Mouse (Mus musculus) ovary, postnatal 14 days (tissue): Measurements from ENCODE around the gene Cenpt.

Source experiments
- DNase-seq: peaks from one replicate; pipeline ENCODE4 v3.0.0; 2022; ENCODE audit warnings: low spot score

The Cenpt gene

DNA sequence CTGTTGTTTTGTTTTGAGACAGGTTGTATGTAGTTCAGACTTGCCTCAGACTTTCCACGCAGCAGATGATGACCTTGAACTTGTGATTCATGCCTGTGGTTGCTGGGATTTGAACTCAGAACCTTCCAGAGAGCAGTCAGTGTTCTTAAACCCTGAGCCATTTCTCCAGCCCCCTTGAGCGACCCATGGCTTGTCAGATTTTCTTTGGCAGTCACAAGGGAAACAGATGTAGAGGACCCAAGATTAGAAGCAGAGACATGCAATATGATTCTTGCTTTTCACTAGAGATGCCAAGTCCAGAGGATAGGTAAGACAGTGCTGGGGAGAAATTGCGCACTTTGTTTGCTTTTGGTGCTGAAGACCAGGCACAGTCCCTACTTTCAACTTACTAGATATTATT is at the start of gene Cenpt:
TSS of gene Cenpt (minus strand) at position 101 of the 400 bp plus-strand sequence.
- no peak for DNase-seq

DNA sequence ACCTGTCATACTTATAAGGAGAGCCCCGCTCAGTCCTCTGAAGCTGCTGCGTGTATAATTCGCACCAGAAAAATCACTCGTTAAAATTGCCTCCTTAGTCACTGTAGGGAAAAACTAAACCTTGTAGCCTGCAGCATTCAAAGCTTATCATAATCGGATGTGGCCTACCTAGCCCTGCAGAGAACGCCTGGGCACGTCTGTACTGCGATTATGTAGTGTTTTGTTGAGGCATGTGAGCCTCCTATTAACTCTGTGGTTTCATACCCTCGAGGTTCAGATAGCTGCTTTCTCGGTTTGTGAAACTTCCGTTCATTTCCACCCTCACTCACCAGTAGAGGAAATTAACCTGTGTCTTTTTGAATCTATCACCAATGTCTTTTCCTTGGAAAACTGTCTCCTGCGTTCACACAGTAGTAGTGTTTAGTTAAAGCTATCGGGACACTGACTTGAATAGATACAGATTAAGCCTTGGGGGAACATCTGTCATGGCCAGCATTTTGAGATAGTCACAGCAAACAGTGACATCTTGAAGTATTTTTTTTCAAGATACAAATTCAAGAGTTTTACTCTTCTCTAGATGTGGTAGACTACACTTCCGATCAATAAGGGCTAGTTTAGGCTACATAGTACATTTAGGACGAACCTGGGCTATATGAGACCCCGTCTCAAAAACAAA is 48.0 kb upstream of the Cenpt start:
- no peak for DNase-seq

DNA sequence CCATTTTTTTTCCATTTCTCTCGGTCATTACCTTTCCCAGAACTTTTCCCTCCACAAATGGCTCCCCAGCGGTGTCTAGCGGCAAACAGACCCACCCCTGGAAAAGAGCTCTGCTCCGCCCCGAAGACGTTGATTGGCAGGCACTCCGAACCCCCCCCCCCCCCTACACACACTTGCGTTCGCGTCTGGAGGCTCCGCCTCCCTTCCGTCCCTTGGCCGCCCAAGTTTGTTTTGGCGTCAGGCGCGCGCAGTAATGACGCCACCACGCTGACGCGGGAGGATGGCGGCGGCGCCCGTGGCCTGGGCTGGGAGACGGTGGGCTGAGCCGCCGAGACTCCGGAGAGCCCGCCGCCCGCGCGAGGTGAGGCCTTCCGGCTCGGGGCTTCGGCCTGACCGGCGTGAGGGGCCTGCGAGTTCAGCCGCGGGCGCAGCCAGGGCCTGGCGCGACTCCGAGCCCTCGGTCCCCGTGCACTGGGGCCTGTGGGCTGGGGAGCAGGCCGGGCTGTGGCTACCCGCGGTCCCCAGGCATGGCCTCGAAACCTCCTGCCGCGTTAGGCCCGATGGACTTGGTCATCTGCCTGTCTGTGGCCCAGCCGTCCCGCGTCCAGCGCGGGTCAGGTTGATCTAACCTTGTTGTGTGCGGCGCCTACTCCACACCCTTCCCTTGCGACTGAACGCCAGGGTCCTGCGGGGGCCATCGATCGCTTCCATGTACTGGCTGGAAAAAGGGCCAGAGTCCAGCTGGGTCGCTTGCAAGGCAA is 47.3 kb upstream of the Cenpt start, which contains the start of gene Pskh1:
TSS of gene Pskh1 (plus strand) at position 262 of the 761 bp plus-strand sequence.
- peak; percentile 91 for DNase-seq

- DNase-seq = no peak
Observed at GRCm38 (mm10) chr8:105897801-105898480, 44.9 kb upstream of the Cenpt start.

- DNase-seq = peak; percentile 51
Observed at GRCm38 (mm10) chr8:105893339-105893738, 40.3 kb upstream of the Cenpt start, which contains the start of gene Nrn1l. TSS of gene Nrn1l (plus strand) at chr8:105893567.

DNA sequence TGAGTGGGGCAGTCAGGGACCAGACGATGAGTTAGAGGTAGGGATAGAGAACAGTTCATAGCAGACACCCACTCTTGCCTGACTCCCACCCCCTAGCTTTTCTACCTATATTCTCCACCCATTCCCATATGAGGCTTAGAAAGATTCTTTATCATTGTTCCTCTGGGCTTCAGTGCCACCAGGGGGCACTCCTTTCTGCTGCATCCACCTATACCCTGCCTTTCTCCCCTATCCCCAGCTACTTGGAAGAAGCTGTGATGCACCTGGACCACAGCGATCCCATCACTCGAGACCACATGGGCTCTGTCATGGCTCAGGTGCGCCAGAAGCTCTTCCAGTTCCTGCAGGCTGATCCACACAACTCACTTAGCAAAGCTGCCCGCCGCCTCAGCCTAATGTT is 39.4 kb upstream of the Cenpt start:
- DNase-seq = no peak

- no peak for DNase-seq
Observed at GRCm38 (mm10) chr8:105890870-105891269, 37.8 kb upstream of the Cenpt start.

DNA sequence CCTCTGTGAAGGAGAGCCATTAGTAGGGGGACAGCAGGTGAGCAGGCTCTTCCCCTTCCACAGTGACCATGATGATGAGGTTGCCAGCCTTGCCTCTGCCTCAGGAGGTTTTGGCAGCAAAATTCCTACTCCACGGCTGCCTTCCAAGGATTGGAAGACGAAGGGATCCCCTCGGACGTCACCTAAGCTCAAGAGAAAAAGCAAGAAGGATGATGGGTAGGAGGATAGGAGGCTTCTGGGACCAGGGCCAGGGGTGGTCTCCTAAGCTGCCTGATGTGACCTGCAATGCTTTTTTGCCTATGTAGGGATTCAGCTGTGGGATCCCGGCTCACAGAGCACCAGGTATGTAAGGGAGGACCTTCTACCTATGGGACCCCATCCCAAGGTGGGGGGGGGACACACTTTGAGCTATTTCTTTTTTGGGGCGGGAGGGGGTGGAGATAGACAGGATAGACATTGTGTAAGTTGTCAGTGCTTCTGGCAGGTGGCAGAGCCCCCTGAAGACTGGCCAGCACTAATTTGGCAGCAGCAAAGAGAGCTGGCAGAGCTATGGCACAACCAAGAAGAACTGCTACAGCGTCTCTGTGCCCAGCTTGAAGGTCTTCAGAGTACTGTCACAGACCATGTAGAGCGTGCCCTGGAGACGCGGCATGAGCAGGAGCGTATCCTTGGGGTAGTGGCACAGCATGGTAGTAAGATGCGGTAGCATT is 36.8 kb upstream of the Cenpt start:
- no peak for DNase-seq

- DNase-seq = peak; percentile 90
Observed at GRCm38 (mm10) chr8:105880754-105881520, 27.9 kb upstream of the Cenpt start, which contains the start of gene Edc4. TSS of gene Edc4 (plus strand) at chr8:105880881.

DNA sequence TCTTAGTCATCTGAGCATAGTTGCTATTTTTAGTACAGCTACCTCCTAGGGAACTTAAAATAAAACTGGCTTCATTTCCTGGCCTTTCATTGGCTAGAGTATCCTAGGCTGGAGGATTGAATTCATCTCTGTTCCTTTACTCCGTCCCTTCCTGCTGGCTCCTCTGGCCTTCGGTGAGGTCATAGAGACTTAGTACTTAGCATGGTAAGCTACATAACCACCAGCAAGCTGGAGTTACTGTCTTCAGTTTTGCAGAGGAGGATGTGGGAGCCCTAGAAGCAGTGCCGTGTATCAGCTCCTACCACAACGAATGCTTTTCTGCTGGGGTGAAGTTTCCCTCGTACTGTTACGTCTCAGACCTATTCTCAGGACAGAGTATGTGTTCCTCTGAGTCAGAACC is 21.2 kb upstream of the Cenpt start:
- no peak for DNase-seq

DNA sequence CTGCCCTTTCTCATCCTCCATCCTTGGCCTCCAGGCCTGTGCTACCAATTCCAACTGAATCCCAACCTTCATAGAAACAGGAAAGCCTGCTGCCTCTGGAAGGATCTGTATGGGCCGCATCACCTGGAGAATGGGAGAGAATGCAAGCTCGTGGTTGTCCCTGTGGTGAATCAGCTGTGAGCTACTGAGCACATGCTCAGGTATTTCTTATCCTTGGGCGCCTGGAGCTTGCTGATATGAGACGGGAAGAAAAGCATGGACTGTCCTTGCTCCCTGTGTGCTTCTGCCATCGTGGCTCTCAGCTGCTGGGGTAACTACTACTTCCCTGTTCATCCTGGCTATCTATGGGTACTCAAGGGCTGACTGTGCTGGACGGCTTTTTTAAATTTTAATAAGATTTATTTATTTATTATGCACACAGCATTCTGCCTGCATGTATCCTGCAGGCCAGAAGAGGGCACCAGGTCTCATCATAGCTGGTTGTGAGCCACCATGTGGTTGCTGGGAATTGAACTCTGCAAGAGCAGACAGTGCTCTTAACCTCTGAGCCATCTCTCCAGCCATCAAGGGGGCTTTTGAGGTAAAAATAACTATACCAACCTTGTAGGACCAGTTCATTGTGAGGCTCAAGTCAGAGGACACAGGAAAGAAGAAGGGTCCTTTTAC is 13.4 kb upstream of the Cenpt start:
- DNase-seq = no peak

DNA sequence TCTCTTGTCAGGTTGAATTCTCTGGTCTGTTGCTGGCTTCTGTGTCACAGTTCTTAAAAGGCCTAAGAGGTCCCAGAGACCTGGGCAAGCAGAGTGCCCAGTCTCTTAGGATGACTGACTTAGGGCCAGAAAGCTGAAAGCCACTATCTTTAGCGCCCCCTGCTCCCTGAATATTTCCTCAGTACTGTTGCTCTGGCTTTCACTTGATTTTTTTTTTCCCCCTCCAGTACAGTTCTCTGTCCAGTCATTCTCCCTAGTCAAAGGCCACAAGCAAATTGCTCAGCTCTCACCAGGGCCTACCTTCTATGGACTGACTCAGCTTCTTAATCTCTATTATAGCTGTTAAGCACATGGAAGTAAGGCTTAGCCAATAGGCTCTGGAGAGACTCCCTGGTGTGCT is 8.9 kb upstream of the Cenpt start:
- no peak for DNase-seq

DNA sequence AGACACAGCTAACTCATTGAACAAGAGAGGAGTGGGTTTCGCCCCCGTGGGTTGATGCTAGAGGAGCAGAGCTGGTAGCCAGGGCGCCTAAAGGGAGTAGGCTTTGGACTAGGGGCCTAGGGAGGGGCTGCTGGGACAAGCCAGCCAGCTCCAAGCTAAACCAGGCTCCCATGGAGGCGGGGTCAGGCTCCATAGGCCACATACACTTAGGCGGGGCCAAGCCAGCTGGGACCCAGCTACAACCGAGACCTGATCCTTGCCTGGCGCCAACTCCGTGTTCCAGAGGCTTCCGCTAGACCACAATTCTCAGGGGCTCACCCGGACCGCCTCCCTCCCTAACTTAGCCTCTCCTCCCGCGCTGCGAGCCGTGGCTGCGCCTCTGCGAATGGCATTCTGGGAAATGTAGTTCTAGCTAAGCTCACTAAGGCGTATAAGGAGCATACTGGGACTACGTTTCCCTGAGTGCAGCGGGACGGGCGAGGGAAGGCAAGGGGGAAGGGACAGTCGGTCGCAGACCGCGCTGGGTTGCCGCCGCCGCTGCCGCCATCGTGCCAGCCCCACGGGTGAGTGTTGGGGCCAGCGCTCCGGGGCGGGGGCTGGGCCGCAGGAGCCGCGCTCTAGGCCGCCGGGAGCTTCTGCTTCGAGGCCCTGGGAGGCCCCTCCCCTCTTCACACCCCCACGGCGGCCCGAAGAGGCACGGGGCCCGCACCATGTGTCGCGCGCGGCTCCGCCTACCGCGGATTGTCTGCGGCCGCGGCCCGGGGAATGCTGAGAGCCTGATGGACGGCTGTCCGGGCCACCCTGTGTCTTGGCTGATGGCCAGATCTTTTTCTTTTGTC is 7.3 kb upstream of the Cenpt start, which contains the start of gene Nutf2:
TSS of gene Nutf2 (plus strand) at position 438 of the 839 bp plus-strand sequence.
- DNase-seq = peak; percentile 77

- DNase-seq = no peak
Observed at GRCm38 (mm10) chr8:105859314-105859713, 6.2 kb upstream of the Cenpt start.

DNA sequence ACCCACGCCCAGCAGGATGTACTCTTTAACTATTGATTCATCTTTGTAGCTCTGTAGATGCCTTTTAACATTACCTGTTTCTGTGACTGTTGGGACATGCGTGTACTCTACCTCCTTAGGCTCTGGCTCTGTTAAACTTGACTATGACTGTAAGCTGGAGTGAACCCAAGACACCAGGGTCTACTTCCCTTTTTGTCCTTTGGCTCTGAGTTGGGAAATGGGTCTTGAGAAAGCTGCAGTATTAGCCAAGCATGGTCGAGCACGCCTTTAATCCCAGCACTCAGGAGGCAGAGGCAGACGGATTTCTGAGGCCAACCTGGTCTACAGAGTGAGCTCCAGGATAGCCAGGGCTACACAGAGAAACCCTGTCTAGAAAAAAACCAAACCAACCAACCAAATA is 5.4 kb upstream of the Cenpt start:
- DNase-seq = no peak

DNA sequence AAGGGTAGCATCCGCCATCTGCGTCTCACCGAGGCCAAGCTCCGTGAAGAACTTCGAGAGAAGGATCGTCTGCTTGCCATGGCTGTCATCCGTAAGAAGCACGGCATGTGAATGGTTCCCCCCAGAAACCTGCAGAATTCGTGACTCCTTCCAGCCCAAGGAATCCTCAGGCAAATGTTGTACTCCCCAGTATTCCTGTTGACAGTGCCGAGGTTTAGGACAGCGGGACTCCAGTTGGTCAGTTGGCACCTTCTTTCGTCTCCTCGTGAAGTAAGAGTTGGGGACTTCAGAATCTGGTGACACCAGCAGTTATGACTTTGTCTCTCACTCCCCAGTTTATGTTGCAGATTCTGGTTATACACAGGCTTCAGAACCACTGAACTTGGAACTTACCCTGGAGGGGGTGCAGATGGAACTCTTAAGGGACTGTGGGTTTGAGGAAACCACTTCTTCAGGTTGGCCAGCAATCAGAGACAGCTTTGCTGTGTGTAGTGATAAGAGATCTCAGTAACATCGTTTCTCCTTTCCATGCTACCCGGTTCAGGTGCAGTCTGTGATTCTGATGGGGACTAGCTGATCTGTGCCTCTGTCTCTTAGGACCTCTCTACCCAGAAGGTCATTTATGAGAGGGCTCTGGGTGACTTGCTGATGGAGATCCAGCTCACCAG is 3.2 kb upstream of the Cenpt start:
- DNase-seq = no peak

DNA sequence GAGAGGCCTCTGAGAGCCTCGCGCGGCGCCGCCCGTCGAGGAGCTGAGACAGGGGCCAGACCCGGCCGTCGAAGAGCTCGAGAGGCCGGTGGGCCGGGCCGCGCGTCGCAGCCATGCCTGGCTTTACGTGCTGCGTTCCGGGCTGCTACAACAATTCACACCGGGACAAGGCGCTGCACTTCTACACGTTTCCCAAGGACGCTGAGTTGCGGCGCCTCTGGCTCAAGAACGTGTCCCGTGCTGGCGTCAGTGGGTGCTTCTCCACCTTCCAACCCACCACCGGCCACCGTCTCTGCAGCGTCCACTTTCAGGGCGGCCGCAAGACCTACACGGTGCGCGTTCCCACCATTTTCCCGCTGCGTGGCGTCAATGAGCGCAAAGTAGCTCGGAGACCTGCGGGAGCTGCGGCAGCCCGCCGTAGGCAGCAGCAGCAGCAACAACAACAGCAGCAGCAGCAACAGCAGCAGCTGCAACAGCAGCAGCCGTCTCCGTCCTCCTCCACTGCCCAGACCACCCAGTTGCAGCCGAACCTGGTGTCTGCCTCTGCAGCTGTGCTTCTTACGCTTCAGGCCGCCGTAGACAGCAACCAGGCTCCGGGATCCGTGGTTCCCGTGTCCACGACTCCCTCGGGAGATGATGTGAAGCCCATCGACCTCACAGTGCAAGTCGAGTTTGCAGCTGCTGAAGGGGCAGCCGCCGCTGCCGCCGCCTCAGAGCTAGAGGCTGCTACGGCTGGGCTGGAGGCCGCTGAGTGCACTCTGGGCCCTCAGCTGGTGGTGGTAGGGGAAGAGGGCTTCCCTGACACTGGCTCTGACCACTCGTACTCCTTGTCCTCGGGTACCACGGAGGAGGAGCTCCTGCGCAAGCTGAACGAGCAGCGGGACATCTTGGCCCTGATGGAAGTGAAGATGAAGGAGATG is 2.4 kb upstream of the Cenpt start:
- no peak for DNase-seq

DNA sequence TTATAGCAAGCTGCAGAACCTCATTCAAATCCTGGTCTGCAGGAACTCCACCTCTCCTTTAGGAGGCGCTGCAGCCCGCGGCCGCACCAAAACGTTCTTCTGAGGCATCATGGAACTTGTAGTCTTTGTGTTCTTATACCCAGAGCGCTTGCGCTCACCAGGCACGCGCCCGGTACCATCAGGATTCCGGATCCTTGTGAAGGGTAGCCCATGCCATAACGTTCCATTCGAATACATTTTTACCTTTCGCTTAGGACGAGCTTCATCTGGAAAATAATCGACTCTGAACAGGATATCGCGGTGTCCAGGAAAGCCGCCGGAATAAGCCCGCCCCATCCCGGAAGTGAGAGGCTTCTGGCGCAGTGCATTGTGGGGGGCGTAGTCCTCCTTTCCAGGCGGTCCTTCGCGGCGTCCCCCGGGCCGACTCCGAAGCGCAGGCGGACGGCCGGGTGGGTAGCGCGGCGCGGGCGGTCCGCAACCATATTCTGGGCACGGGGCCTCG is 1.7 kb upstream of the Cenpt start, which contains the start of gene Thap11:
TSS of gene Thap11 (plus strand) at position 418 of the 502 bp plus-strand sequence.
- peak; percentile 82 for DNase-seq
